Mouse (Mus musculus) cerebellum, postnatal 4 days (tissue): ENCODE measurements around the gene Farsa.
"Not testable (repeated sequence)": the region's sequence is repeated elsewhere in the genome, so short reads cannot be mapped to it uniquely, and the experiment has no call there.

Experiments used
- DNase-seq, 2 experiments: peaks; one replicate each; pipeline ENCODE4 v3.0.0; 2022; ENCODE audit warnings: low spot score in 2 of 2, mixed read lengths in 1 of 2

Gene Farsa

DNA sequence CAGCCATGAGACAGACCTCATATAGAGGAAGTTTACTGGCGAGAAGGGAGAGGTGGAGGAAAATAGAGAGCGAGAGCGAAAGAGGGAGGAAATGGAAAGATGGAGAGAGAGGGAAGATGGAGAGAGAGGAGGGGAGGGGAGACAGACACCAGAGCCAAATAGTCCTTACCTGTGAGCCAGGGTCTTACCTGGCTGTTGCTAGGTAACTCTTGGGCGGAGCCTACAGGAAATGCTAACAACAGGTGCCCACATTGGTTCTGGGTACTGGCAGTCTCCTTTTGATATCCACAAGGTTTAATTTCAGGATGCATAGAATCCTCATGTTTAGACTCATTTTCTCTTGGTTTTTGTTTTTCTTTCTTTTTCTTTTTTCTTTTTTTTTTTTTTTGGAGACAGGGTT lies 16.2 kb downstream of the Farsa start:
- no peak for DNase-seq

DNA sequence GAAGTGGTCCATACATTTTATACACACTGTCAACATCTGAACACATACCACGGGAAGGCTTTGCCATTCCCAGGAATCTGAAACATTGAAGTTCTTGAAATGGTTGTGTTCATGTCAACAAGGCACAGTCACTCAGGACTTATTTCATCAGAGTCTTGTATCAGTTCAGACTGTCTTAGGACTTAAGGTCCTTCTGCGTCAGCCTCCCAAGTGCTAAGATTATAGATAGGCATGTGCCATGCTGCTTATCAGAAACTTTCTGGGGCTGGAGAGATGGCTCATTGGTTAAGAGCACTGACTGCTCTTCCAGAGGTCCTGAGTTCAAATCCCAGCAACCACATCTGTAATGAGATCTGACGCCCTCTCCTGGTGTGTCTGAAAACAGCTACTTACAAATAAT lies 17.6 kb downstream of the Farsa start:
- DNase-seq: no peak

DNA sequence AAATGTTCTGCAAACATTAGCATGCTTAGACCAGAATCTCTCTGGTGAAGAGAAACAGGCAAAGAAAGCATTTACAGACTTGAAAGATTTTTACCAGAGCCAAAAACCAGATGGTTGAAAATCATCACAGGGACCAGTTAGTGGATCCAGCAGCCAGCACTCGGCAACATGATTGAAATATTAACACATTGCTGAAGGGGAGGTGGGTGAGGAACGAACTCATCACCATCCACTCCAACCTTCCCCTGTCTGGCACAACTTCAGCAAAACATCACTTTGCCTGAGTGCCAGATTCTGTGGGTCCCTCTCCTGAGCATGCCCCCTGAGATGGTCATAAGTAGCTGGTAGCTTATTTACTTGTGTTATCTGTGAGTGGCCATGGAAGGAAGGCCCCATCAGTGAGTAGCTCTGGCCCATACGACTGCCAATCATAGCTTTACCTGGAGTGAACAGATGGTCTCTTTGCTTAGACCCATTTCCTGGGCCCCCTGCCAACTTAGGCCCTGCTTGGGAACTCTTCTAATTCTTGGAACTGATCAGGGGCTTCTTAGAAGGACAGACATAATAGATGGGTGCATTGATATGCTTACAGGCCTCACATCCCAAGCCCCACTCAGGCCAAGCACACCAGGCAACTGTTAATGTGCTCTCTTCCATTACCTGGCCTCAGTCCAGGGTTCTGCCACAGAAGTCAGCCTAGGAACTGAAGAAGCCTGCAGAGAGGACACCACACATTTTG lies 20.7 kb downstream of the Farsa start:
- DNase-seq: peak in 1 of 2 experiments; percentile 55

DNA sequence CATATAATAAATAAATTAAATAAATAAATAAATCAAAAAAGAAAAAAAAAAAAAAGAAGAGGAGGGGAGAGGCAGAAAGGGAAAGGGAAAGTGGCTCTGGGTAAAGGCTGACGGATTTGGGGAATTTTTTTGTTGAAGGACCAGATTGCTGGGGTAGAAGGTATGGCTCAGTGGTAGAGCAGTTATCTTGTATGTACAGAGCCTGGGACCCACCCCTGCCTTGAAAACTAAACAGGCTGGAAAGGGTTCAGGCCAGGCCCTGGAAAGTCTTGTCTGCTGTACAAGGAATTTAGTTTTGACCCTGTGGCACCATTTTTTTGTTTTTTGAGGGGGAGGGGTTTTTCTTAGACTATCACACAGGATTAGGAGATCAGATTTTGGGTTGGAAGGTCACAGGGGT lies 22.1 kb downstream of the Farsa start:
- no peak for DNase-seq

DNA sequence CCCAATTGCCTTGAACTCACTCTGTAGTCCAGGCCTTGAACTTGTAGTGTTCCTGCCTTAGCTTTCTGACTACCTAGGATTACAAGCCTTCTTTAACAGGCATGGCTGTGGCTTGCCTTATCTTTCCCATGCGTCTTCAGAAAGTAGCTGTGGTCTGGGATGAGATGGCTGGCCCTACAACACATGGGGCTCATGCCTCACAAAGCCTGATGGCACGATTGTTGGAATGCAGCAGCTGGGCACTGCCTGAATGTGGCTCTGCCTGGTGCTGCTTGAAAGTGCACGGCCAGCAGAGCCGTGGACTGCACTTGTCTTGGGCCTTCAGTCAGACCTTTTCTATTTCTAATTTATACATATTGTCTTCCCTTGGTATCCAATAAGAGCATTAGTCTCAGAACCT lies 27.9 kb downstream of the Farsa start:
- no peak for DNase-seq

DNA sequence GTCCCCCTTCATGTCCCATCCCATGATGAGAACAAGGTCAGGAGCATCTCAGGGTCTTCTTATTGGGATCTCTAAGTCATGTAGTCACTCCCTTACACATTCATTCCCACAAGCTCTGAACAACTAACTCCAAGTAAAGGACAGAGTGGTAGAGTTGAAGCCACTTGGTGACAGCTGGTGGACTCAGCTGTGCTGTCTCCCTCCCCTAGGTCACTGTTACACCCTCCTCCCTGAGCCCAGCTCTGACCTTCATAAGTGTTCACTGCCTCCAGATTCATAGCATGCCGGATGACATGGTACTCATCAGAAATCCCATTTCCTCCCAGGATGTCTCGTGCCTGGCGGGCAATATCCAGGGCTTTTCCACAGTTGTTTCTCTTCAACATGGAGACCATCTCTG lies 31.5 kb downstream of the Farsa start:
- no peak for DNase-seq

DNA sequence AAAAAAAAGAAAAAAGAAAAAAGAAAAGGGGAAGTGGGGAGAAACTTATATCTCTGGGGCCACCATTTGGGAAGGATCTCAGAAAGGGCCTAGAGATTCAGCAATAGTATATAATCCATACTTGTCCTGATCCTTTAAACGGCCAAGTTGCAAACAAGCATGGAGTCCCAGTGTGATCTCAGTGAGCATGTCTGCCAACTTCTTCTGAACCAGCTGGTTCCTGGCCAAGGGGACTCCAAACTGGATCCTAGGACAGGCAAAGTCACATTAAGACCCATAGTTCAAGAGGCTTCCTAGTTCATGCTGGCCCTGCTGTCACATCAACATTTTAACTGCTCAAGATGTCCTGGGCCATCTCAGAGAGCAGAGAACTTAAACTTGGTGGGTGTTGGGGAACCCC lies 32.4 kb downstream of the Farsa start:
- no peak for DNase-seq

DNA sequence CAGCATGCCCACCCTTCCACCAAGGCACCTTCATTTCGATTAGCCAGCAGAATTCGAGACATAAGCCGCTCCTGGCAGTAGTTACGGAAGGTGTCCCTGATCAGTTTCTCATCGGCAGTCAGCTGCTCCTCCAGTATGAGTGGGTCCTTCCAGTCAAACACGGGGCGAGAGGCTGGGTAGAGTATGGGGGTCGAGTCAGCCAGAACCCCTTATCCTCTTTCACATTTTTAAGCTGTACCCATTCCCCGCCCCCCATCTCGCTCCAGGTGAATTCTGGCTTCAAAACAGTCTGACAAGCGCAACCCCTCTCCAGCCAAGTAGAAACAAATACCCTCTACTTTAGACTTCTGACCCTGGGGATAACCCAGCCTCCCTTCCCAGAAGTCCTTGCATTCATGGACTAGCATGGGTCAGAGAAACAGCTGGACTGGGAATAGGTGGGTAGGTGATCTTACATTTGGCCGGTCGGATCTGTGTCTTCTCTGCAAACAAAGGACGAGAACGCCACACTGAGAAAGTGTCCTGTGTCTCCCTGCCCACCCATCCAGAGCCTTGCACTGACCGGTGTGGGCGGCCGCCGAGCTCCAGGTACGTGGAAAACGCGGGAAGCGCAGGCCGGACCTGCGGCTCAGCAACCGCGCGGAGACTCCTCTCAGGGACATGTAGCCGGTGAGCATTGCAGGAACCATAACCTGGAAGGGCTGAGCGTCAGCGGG lies 36.4 kb downstream of the Farsa start:
- DNase-seq: no peak

DNA sequence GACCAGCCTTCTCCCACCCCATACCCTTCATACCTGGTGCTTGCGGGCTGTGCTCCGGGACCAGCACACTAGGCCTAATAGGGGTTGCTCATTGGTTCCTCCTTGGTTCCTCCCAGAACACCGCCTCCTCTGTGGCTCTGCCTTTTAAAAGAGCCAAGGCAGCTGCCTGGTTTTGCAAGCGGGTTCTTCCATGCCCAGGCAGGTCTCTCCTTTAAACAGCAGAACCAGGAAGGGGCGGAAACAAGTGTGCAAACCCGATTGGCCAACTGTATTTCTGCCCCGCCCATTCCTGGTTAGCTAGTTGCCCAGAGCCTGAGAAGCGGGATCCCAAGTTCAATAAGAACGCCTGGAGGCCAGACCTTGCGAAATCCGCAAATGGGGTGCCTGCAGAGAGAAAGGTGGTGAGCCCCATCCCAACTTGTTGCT lies 36.9 kb downstream of the Farsa start, which contains the start of gene Gcdh:
Gene Gcdh, minus strand, starts transcription at position 213 of the 426 bp plus-strand sequence.
- peak; percentile 63 to 81 for DNase-seq

DNA sequence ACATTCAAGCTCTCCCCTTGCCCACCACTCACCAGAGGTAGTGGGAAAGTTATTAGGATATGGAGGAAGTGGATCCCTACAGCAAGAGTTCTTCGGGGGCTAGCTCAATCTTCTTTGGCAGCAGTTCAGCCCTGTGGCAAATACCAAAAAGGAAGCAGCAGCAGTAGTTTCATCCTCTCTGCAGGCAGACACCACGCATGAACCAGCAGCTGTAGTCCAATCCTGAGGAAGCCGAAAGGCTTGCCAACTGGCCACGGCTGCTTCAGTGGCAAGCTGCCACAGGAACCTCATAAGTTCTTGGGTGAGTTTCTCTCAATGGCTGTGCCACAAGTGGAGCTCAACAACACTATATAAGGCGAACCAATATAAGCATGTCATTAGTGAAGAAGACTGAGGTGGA lies 39.2 kb downstream of the Farsa start:
- DNase-seq: no peak

DNA sequence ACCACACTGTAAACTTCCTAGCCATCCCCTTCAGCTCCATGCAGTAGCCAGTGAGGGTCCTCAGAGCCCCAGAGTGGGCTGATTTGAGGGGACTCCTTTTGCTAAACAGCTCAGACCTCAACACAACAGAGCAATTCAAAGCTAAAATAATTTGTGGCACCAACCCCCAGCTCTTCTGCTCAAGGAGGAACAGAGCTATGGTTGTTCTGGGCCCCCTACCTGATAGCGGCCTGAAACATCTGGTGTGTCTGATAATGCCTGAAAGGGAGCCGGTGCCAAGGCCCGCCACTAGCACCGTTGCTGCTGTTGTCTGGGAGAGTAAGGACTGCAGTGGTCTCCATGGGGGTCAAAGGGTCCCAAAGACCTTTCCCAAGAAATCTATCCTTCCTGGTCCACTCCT lies 44.3 kb downstream of the Farsa start:
- no peak for DNase-seq

DNA sequence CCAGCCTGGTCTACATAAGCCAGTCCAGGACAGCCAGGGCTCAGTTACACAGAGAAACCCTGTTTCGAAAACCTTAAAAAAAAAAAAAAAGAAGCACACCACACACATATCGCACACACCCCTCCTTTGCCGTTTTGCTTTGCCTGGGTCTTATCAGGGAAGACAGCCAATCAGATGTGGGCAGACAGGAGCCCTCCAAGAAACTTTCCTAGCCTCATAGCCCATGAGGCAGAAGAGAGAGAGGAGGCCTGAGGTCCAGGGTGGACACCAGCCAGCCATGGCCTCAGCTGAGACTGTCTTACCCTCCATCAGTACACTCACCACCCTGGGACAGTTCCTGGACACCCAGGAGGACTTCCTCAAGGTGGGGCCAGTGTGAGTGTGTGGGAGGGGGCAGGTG lies 45.0 kb downstream of the Farsa start, which contains the start of gene Klf1:
Gene Klf1, plus strand, starts transcription at position 177 of the 400 bp plus-strand sequence.
- no peak for DNase-seq

DNA sequence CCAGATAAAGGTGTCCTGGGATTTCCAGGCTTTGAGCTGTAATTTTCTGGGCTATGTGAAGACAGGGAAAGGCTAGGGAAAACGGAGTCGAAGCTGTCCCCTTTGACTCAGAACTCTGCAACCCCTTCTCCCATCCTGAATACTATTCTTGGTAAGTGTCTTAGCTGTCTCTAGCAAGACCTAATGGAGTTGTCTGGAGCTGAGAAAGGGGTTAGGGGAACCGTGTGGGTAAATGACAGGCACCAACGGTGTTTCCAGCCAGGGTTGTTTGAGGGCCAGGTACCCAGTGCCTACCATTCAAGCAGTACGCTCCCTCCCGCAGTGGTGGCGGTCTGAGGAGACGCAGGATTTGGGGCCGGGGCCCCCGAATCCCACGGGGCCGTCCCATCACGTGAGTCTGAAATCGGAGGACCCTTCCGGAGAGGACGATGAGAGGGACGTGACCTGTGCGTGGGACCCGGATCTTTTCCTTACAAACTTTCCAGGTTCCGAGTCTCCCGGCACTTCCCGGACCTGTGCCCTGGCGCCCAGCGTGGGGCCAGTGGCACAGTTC lies 45.7 kb downstream of the Farsa start:
- DNase-seq: no peak

DNA sequence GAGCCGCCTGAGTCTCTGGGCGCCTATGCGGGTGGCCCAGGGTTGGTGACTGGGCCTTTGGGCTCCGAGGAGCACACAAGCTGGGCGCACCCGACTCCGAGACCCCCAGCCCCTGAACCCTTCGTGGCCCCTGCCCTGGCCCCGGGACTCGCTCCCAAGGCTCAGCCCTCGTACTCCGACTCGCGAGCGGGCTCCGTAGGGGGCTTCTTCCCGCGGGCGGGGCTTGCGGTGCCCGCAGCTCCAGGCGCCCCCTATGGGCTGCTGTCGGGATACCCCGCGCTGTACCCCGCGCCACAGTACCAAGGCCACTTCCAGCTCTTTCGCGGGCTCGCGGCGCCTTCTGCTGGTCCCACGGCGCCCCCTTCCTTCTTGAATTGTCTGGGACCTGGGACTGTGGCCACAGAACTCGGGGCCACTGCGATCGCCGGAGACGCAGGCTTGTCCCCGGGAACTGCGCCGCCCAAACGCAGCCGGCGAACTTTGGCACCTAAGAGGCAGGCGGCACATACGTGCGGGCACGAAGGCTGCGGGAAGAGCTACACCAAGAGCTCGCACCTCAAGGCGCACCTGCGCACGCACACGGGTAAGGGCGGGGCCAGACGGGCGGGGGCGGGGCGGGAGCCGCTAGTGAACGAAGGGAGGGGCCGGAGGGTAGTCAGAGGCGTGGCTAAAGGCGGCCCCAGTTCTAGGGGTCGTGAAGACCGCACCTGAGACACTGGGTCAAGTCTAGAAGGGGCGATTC lies 46.3 kb downstream of the Farsa start:
- DNase-seq: peak; percentile 93 to 98

DNA sequence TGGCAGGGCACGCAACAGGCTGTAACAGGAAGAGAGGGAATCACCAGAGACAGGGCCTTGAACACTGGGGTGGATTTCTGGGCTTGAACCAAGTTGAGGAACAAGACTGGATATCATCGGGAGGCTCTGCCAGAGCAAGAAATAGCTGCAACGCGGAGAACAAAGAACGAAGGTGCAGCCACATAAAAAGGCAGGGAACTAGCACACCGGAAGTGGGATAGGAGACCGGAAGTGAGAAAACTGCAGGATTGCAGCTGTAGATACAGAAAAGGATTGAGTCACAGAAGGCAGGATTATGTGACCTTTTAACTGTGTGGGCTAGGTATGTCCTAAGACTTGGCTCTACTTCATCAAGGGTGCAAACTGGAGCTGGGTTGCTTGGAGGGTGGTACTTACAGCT lies 47.6 kb downstream of the Farsa start:
- no peak for DNase-seq

DNA sequence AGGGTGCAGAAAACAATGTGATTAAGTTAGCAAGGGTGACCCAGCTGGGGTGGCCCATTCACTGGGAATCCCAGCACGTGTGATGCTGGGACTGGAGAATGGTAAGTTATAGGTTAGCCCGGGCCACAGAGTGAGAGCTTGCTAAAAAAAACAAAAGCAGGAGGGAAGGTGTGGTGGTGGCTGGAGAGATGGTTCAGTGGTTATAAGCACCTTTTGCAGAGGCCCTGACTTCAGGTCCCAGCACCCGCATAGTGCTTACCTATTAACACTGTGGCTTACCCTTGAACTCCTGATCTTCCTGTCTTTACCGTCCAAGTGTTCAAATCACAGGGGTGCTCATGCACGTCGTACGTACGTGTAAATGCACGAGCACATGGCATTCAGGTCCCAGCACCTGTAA lies 50.2 kb downstream of the Farsa start:
- DNase-seq: no peak

DNA sequence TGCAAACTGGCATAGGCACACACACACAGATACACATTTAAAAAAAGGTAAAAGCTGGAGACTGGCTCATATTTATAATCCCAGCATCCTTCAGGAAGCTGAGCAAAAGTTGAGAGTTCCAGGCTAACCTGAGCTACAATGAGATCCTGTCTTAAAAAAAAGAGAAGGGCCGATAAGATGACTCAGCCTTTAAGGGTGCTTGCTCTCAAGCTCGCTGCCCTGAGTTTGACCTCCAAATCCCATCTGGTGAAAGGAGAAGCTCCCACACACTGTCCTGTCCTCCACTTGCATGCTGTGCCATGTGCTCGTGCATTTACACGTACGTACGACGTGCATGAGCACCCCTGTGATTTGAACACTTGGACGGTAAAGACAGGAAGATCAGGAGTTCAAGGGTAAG lies 50.7 kb downstream of the Farsa start:
- no peak for DNase-seq

DNA sequence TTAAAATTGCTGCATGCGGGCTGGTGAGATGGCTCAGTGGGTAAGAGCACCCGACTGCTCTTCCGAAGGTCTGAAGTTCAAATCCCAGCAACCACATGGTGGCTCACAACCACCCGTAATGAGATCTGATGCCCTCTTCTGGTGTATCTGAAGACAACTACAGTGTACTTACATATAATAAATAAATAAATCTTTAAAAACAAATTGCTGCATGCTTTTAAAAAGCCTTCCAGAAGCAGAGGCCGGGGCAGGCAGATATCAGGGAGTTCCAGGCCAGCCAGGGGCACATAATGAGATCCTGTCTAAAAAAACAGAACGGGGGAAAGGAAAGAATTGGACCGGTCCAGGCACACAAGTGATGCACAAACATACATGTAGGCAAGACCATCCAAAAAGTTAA lies 51.2 kb downstream of the Farsa start:
- not testable (repeated sequence) for DNase-seq

DNA sequence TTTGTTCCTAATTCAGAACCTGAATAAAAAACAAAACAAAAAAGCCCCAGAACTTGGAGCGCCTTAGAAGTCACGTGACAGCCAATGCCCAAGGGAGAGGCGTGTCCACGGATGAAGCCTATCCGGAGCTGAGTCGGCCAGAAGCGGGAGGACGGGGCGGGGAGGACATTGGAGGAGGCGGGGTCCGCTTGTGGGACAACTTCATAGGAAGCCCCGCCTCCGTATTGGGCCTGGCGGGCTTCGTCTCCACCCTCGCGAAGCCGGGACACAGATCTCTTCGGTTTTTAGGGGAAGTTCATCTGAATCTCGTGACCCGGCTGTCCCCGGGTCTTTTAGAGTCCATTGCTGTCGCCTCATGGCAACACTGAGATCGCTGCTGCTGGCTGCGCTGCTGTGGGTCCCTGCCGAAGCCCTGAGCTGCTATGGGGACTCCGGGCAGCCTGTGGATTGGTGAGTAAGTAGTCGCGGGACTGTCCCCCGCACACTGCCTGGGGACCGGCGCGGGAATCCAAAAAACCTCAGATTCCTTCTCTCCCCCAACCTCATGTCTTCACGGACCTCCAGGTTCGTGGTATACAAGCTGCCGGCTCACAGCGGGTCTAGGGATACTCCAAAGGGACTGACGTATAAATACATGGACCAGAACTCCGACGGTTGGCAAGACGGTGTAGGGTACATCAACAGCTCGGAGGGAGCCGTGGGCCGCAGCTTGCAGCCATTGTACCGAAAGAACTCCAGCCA lies 51.8 kb downstream of the Farsa start, which contains the start of gene Dnase2a:
Gene Dnase2a, plus strand, starts transcription at position 140 of the 741 bp plus-strand sequence.
- peak; percentile 65 to 85 for DNase-seq

DNA sequence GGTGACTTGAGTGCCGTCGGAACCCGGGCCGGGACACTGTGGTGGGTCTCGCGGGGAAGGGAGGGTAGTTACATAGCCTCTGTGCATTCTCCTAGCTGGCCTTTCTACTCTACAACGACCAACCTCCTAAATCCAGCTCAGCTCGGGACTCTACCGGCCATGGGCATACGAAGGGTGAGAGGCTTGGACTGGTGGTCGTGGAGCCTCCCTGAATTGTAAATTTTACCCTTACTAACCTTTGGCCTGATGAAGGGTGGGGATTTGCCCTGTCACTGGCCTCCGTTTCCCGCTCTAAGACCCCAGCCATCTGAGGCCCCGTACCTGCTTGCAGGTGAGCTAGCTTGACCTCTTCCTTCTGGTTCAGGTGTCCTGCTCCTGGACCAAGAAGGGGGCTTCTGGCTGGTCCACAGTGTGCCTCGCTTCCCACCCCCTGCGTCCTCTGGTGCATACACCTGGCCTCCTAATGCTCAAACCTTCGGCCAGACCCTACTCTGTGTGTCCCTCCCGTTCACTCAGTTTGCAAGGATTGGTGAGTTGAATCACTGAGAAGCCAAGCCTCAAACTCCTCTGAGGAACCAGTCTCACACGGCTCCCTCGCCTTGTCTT lies 52.5 kb downstream of the Farsa start:
- DNase-seq: no peak

DNA sequence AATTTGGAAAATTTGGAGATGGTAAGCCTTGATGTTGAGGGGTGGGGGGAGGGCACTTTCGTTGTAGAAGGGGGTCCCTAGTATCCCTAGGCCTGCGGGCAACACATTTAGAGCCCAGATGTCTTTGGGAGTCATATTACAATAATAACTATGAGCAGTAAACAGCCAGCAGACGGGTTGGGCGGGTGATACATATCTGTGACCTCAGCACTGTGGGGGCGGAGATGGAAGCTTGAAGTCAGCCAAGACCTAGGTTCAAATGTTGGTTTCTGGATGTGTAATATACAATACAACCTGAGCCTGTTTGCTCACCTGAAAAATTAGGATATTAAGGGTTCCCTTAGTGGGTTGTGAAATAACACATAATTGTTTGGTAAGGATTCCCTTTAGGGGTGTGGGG lies 53.2 kb downstream of the Farsa start:
- DNase-seq: no peak
